Mouse (Mus musculus) MEL (cell line): Measurements from ENCODE around the gene Ambra1. TPM values are rescaled to one million over a fixed set of nuclear protein-coding genes. Genes with fewer than 3 reads are reported as not detected.

ENCODE experiments used
- DNase-seq: peaks from one replicate; pipeline ENCODE4 v3.0.0; 2011; ENCODE audit warnings: low read depth, low spot score
- H3K27ac ChIP-seq: 2 replicates; pipeline ENCODE4 v1.5.1; 2012; ENCODE audit warnings: low read depth, mild to moderate bottlenecking, control low read depth, low read length, moderate library complexity; ENCODE audit not compliant: control insufficient read depth
- H3K27me3 ChIP-seq, 2 experiments: fragments of 150-350 bp in 1 of 2; sonication (generic) in 1 of 2; 2 replicates each; pipeline ENCODE4 v1.6.1; 2012; ENCODE audit warnings: low read length in 2 of 2, mild to moderate bottlenecking in 2 of 2, improper control_type of control experiment in 1 of 2, moderate library complexity in 1 of 2; ENCODE audit not compliant: insufficient read depth in 2 of 2, control insufficient read depth in 1 of 2
- H3K36me3 ChIP-seq, 2 experiments: 2 replicates each; pipeline ENCODE4 v1.6.1; 2012 to 2014; ENCODE audit warnings: low read length in 2 of 2, improper control_type of control experiment in 1 of 2, inconsistent platforms in 1 of 2, mild to moderate bottlenecking in 1 of 2; ENCODE audit not compliant: insufficient read depth in 2 of 2, control insufficient read depth in 1 of 2
- H3K4me1 ChIP-seq, 2 experiments: fragments of 150-350 bp in 1 of 2; sonication (generic) in 1 of 2; 2 replicates each; pipeline ENCODE4 v1.6.1; 2012; ENCODE audit warnings: low read length in 2 of 2, improper control_type of control experiment in 1 of 2, mild to moderate bottlenecking in 1 of 2; ENCODE audit not compliant: insufficient read depth in 2 of 2, control insufficient read depth in 1 of 2
- H3K4me3 ChIP-seq, 2 experiments: fragments of 150-350 bp in 1 of 2; sonication (generic) in 1 of 2; 2 replicates each; pipeline ENCODE4 v1.5.1; 2012; ENCODE audit warnings: low read depth in 2 of 2, low read length in 2 of 2, mild to moderate bottlenecking in 2 of 2, moderate library complexity in 2 of 2, control low read depth in 1 of 2, improper control_type of control experiment in 1 of 2; ENCODE audit not compliant: control insufficient read depth in 1 of 2, insufficient read depth in 1 of 2
- H3K79me2 ChIP-seq: 2 replicates; pipeline ENCODE4 v1.6.1; 2012; ENCODE audit warnings: mild to moderate bottlenecking, low read length, moderate library complexity; ENCODE audit not compliant: control insufficient read depth, poor library complexity, insufficient read depth
- H3K9ac ChIP-seq: 2 replicates; pipeline ENCODE4 v1.6.1; 2012; ENCODE audit warnings: low read depth, mild to moderate bottlenecking, control low read depth, low read length, moderate library complexity; ENCODE audit not compliant: control insufficient read depth, poor library complexity, severe bottlenecking
- H3K9me3 ChIP-seq: fragments of 150-350 bp; sonication (generic); replicated peaks from 2 replicates; pipeline ENCODE4 v1.6.1; 2012; ENCODE audit warnings: mild to moderate bottlenecking, low read length, improper control_type of control experiment, moderate library complexity; ENCODE audit not compliant: insufficient read depth
- CHD2 ChIP-seq: IDR thresholded peaks from 2 replicates; pipeline ENCODE4 v1.6.1; 2011; ENCODE audit warnings: low read length, improper control_type of control experiment
- CTCF ChIP-seq, 3 experiments: IDR thresholded peaks in 2 of 3; conservative IDR thresholded peaks in 1 of 3; 2 replicates each; pipeline ENCODE4 v1.5.1; 2011 to 2012; ENCODE audit warnings: low read length in 3 of 3, low read depth in 2 of 3, mild to moderate bottlenecking in 2 of 3, improper control_type of control experiment in 1 of 3, inconsistent platforms in 1 of 3, mixed read lengths in 1 of 3, moderate library complexity in 1 of 3; ENCODE audit not compliant: control insufficient read depth in 1 of 3, insufficient read depth in 1 of 3, poor library complexity in 1 of 3, severe bottlenecking in 1 of 3
- E2F4 ChIP-seq: IDR thresholded peaks from 2 replicates; pipeline ENCODE4 v1.6.1; 2011; ENCODE audit warnings: low read depth, low read length, improper control_type of control experiment, borderline replicate concordance
- ELF1 ChIP-seq: IDR thresholded peaks from 2 replicates; pipeline ENCODE4 v1.6.1; 2014; ENCODE audit warnings: low read depth, mild to moderate bottlenecking, inconsistent platforms, low read length, improper control_type of control experiment, moderate library complexity
- EP300 ChIP-seq, 2 experiments: IDR thresholded peaks; 2 replicates each; pipeline ENCODE4 v1.6.1; 2011; ENCODE audit warnings: improper control_type of control experiment in 2 of 2, low read length in 2 of 2, low read depth in 1 of 2, mild to moderate bottlenecking in 1 of 2
- ETS1 ChIP-seq: IDR thresholded peaks from 2 replicates; pipeline ENCODE4 v1.6.1; 2012; ENCODE audit warnings: low read depth, mild to moderate bottlenecking, inconsistent platforms, low read length, improper control_type of control experiment, moderate library complexity
- GABPA ChIP-seq: IDR thresholded peaks from 2 replicates; pipeline ENCODE4 v1.6.1; 2012; ENCODE audit warnings: low read depth, mild to moderate bottlenecking, inconsistent platforms, low read length, improper control_type of control experiment, moderate library complexity
- GATA1 ChIP-seq: IDR thresholded peaks from 2 replicates; pipeline ENCODE4 v1.6.1; 2011; ENCODE audit warnings: low read depth, low read length, improper control_type of control experiment
- MAFK ChIP-seq: IDR thresholded peaks from 2 replicates; pipeline ENCODE4 v1.6.1; 2011; ENCODE audit warnings: low read depth, mild to moderate bottlenecking, low read length, improper control_type of control experiment, borderline replicate concordance
- MAX ChIP-seq: IDR thresholded peaks from 2 replicates; pipeline ENCODE4 v1.6.1; 2011; ENCODE audit warnings: low read length, improper control_type of control experiment
- MXI1 ChIP-seq: IDR thresholded peaks from 2 replicates; pipeline ENCODE4 v1.6.1; 2011; ENCODE audit warnings: mild to moderate bottlenecking, low read depth, low read length, improper control_type of control experiment
- MYC ChIP-seq: IDR thresholded peaks from 2 replicates; pipeline ENCODE4 v1.6.1; 2011; ENCODE audit warnings: low read depth, mild to moderate bottlenecking, low read length, improper control_type of control experiment, moderate library complexity
- NRF1 ChIP-seq: IDR thresholded peaks from 2 replicates; pipeline ENCODE4 v1.6.1; 2014; ENCODE audit warnings: low read depth, mild to moderate bottlenecking, inconsistent platforms, low read length, improper control_type of control experiment, moderate library complexity; ENCODE audit not compliant: poor library complexity, insufficient read depth, severe bottlenecking
- POLR2AphosphoS5 ChIP-seq: IDR thresholded peaks from 2 replicates; pipeline ENCODE4 v1.6.1; 2012; ENCODE audit warnings: low read depth, borderline replicate concordance, mild to moderate bottlenecking, inconsistent platforms, low read length, moderate library complexity, mixed read lengths
- RAD21 ChIP-seq: IDR thresholded peaks from 2 replicates; pipeline ENCODE4 v1.6.1; 2011; ENCODE audit warnings: mild to moderate bottlenecking, low read depth, low read length, improper control_type of control experiment
- RCOR1 ChIP-seq: IDR thresholded peaks from 2 replicates; pipeline ENCODE4 v1.6.1; 2012; ENCODE audit warnings: low read depth, mild to moderate bottlenecking, inconsistent platforms, low read length, improper control_type of control experiment
- SIN3A ChIP-seq: IDR thresholded peaks from 2 replicates; pipeline ENCODE4 v1.6.1; 2012; ENCODE audit warnings: low read length, improper control_type of control experiment, inconsistent platforms
- TAL1 ChIP-seq: IDR thresholded peaks from 2 replicates; pipeline ENCODE4 v1.6.1; 2012; ENCODE audit warnings: mild to moderate bottlenecking, inconsistent platforms, low read length, moderate library complexity, mixed read lengths
- TBP ChIP-seq: IDR thresholded peaks from 2 replicates; pipeline ENCODE4 v1.8.0; 2011; ENCODE audit warnings: low read depth, low read length, improper control_type of control experiment
- ZKSCAN1 ChIP-seq: IDR thresholded peaks from 2 replicates; pipeline ENCODE4 v1.6.1; 2012; ENCODE audit warnings: low read depth, mild to moderate bottlenecking, inconsistent platforms, low read length, improper control_type of control experiment, moderate library complexity
- ZNF384 ChIP-seq: IDR thresholded peaks from 2 replicates; pipeline ENCODE4 v1.6.1; 2012; ENCODE audit warnings: low read depth, mild to moderate bottlenecking, inconsistent platforms, low read length, improper control_type of control experiment
- polyA plus RNA-seq, 2 experiments: library from polyadenylated mRNA; stranded (reverse) in 1 of 2; unstranded in 1 of 2; fragments of >175 nt in 1 of 2; fragments of >200 nt in 1 of 2; gene quantifications; 2 replicates each; pipeline versions ENCODE4 v1.2.1 to v1.2.4; 2012; ENCODE audit warnings: low replicate concordance in 2 of 2, low read depth in 1 of 2; ENCODE audit not compliant: insufficient read length in 2 of 2, insufficient read depth in 1 of 2, missing spikeins in 1 of 2
- total RNA-seq: library from RNA; depleted of rRNA; stranded (reverse); fragments of 300-350 nt; gene quantifications from 2 replicates; pipeline ENCODE4 v1.2.3, GENCODE M21; 2012

Ambra1 gene
- total and polyA plus RNA-seq, 3 experiments = 14.6 to 24.7 TPM; not detected in 1

- TF ChIP-seq CTCF (IDR thresholded peaks at IDR 0.05 in 2 of 3, conservative IDR thresholded peaks at IDR 0.05 in 1 of 3; ENCODE audit: control insufficient read depth in 1 of 3, insufficient read depth in 1 of 3, low read depth in 2 of 3, low read length in 3 of 3, poor library complexity in 1 of 3, severe bottlenecking in 1 of 3) = no peak
- no peak for TF ChIP-seq TAL1
- no peak for TF ChIP-seq ZNF384
- no peak for TF ChIP-seq ELF1
- Histone ChIP-seq H3K27me3 (no peaks in the 10 kb centered on the region), H3K4me3 (no peak overlapping the region), H3K9ac (no peak overlapping the region), H3K79me2 (no peaks in the 10 kb centered on the region; the same call in 1 of the 2 replicates), H3K36me3 (peaks cover 9 to 16% of the 10 kb centered on the region in 2 experiments), H3K4me1 (peaks cover 3 to 10% of the 10 kb centered on the region in 2 experiments), H3K27ac (no peak overlapping the region), H3K9me3 (no peaks in the 10 kb centered on the region)
- no peak for DNase-seq
These were observed 102.3 kb downstream of the Ambra1 start for GRCm38 (mm10) chr2:91832227-91832626.

- Histone ChIP-seq H3K4me1 (peaks cover 3 to 10% of the 10 kb centered on the region in 2 experiments), H3K27me3 (no peaks in the 10 kb centered on the region), H3K9me3 (no peaks in the 10 kb centered on the region), H3K9ac (no peak overlapping the region), H3K4me3 (no peak overlapping the region), H3K27ac (no peak overlapping the region), H3K36me3 (peaks cover 3 to 16% of the 10 kb centered on the region in 2 experiments), H3K79me2 (no peaks in the 10 kb centered on the region; the same call in 1 of the 2 replicates)
- TF ChIP-seq POLR2AphosphoS5 = no peak
- no peak for TF ChIP-seq CHD2
- no peak for TF ChIP-seq GATA1
- no peak for TF ChIP-seq RCOR1
- no peak for TF ChIP-seq NRF1
- TF ChIP-seq GABPA = no peak
- no peak for DNase-seq
These were observed 104.3 kb downstream of the Ambra1 start for GRCm38 (mm10) chr2:91834272-91834671.

- Histone ChIP-seq H3K9ac (no peak overlapping the region), H3K27me3 (no peaks in the 10 kb centered on the region), H3K4me1 (peaks cover 3 to 10% of the 10 kb centered on the region in 2 experiments)
- TF ChIP-seq MAX (peak; percentile 54), TBP (peak; percentile 50; the same call in 1 of the 2 replicates), E2F4 (no peak), MXI1 (peak; percentile 84), ETS1 (0 out of 2 replicates have a peak, but pooled peaks have one; percentile 22), SIN3A (peak; percentile 71), ELF1 (peak; percentile 24; the same call in 1 of the 2 replicates), MYC (peak; percentile 65; the same call in 1 of the 2 replicates), RAD21 (no peak), EP300 (IDR thresholded peaks at IDR 0.05; ENCODE audit: low read depth in 1 of 2, low read length in 2 of 2) (peak in 1 of 2 experiments; percentile 41; a peak in 3 of 4 replicates), TAL1 (no peak), MAFK (peak; percentile 69), ZKSCAN1 (no peak), GATA1 (peak; percentile 38)
- TF ChIP-seq, all 39 proteins: peak for 10
- Histone ChIP-seq H3K4me3 (no peak overlapping the region), H3K79me2 (no peaks in the 10 kb centered on the region; the same call in 1 of the 2 replicates), H3K36me3 (peaks cover under 1 to 16% of the 10 kb centered on the region in 2 experiments; a peak in 3 of 4 replicates), H3K9me3 (no peaks in the 10 kb centered on the region), H3K27ac (no peak overlapping the region)
- DNase-seq = peak; percentile 88
These were observed 105.1 kb downstream of the Ambra1 start for GRCm38 (mm10) chr2:91835031-91835430.
